Mouse (Mus musculus): ENCODE results near the gene Ror2.

DNA sequence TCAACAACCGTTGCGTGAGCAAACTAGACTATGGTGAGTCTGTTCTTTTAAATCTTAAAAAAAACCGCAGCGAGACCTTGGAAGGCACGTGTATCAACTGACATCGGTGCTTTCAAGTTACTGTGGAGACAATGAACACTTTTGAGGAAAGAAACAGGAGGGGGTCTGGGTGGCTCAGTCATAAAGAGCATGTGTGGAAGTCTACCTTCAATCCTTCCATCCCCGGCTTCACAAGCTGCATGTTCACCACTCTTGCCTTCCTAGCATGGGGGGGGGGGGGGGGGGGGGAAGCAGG lies 108.6 kb downstream of the Ror2 start:
- TF ChIP-seq CTCF (IDR thresholded peaks at IDR 0.05; ENCODE audit: control insufficient read depth, insufficient read depth, low read length) (no peak), POLR2A (IDR thresholded peaks at IDR 0.05; ENCODE audit: borderline replicate concordance, control insufficient read depth, low read depth, low read length) (no peak)

All from bone marrow, adult 2 months (tissue).